Mouse (Mus musculus) retina, adult 2 months (tissue): ENCODE results near the gene Kmo.

Experiments
- DNase-seq: peaks from one replicate; pipeline ENCODE4 v3.0.0-alpha.2; 2012; ENCODE audit warnings: low read depth, low spot score

Kmo gene

DNA sequence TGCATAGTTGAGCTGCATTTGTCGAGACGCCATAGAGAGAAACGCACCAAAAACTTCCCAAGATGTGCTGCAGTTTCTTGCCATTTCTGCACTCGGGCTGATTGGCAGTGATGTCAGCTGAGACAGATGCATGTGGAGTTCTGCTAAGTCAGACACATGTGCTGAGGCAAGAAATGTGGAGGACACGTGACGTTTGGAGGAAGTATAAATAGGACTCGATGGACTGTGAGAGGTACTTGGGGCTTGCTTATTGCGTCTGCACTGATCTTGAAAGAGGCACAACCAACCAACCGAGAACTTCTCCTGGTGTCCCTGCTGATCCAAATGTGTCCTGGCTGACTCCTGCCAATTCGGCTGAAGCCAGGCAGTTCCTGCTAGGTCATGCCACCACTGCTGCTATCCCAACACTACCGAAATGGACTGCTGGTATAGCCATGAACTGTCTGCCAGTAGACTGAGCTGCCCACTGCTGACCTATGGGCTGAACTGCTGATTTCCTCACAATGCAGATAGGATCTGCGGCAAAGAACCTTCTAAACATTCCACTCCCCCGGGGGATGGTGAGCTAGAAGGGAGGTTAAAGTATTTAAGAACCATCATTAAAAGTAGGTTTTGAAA is at the start of gene Kmo:
Gene Kmo, plus strand, starts transcription at position 568 of the 618 bp plus-strand sequence.
- DNase-seq = no peak

DNA sequence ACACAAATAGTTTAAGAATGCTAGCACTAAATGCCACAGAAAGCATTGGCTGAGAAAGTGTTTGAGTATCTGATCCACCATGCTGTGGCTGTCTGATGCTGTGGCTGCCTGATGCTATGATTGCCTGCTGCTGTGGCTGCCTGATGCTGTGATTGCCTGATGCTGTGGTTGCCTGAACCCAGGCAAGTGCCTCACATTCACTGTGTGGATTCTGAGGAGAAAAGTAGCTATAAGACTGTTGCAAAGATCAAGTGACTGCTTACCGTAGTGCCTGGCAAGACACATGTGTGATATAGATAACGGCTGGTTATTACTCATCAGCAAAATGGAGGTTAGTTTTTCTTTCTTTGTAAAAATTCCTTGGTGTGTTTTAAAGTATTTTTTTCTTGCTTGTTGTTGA is 46.1 kb upstream of the Kmo start:
- DNase-seq = no peak

GRCm38 (mm10) chr1:175578425-175579096 is 41.6 kb upstream of the Kmo start:
- DNase-seq = no peak

GRCm38 (mm10) chr1:175579598-175580235 is 40.5 kb upstream of the Kmo start:
- no peak for DNase-seq

DNA sequence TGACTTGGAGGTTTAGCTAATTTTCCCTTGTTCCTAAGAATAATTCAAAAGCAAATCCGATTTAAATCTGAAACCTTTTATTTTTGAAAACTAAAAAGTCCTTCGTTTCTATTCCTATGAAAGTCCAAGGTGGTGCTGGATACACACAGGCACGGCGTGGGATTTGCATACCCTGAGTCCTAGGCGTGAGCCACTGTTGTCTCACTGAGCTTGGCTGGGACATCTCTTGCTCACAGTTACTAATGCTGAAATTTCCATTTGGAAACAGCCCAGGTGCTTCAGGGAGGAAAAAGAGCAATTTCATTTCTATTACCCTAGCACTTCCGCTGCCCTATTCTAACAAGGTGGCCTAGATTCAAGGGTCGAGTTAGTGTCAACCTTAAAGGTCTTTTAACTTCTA is 39.8 kb upstream of the Kmo start:
- no peak for DNase-seq

DNA sequence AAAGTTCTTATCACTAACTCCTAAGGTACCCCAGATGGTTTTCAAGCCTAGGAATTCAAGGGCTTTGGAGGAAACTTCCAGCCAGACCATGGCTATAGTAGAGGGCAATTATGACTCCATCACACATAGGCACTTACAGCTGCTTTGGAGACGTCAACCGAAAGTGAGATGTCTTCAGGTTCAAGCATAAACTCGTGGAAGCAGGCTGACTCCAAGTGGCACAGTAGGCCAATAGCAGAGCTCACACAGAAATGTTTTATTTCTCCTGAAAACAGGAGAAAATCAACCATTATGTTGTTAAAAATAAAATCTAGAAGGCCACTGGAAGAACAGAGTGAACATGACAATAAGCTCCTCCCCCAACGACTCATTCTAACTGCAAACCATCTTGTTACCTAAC is 37.4 kb upstream of the Kmo start:
- no peak for DNase-seq

GRCm38 (mm10) chr1:175585267-175585666 is 34.9 kb upstream of the Kmo start:
- no peak for DNase-seq

GRCm38 (mm10) chr1:175586656-175587055 is 33.5 kb upstream of the Kmo start:
- DNase-seq = no peak

- no peak for DNase-seq
Measured at GRCm38 (mm10) chr1:175592832-175593231, 27.3 kb upstream of the Kmo start.

DNA sequence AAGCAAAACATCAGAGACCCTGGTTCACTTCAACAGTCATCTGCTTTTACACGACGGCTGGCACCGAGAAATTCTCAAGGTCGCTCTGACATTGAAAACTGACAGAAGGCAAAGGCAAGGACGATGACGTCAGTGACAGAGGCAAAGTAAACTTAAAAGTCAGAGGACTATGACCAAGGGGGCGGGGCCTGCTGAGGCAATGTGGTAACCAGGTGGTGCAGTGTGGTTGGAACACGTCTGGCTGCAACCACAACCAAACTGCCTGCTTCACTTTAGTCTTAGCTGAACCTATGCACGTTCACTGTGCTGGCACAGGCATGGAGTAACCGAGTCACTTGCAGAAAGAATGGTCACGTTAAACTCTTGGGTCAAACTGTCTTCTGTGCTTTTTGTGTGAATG is 17.9 kb upstream of the Kmo start:
- DNase-seq = no peak

- DNase-seq = no peak
Measured at GRCm38 (mm10) chr1:175603390-175603789, 16.8 kb upstream of the Kmo start.

DNA sequence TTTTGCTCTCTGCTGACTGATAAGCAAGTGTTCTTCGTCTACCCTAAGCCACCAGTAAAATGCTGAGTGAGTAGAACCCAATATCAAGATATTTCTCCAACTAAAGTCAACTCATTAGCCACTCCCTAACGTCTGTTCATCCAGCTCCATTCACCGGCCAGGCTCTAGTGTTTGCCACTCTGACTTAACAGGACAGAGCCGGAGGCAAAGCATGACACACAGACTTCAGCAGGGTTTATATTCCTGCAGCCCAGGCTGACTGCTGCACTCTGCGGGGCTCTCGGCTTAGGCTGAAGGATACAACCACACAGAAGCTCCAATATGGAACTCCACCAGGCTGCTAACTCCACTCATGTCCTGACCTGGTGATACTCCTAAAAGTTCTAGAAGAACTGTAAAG is 12.9 kb upstream of the Kmo start:
- DNase-seq = no peak

DNA sequence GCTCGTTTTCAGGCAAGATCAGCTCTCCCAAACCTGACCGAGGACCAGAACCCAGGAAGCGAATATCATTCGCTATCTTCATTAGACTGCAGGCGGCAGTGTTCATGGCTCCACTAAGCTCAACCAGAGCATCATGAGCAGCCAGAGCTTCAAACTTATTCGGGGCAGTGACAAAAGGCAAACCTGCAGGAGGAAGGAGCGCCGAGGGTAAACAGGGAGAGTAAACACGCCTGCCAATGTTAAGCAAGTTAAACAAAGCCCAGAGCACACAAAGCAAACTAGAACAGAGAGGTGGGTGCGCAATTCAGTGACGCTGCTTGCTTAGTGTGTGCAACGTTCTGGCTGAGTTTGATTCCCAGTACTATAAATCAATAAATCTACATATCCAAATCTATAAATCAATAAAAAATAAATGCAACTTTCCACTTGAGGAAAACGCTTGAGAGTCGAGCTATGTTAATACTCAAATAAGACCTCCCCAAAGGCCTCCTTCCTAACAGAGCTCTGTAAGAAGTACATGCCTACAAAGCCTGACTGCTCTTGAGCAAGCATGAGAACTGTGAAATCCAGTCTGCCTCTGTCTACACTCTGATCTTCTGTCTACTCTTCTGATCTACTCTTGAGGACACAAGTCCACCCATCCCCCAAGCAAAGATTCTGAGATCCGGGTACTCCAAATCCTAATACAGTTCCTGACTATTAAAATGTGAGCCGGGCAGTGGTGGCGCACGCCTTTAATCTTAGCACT is 12.2 kb upstream of the Kmo start:
- DNase-seq = no peak

DNA sequence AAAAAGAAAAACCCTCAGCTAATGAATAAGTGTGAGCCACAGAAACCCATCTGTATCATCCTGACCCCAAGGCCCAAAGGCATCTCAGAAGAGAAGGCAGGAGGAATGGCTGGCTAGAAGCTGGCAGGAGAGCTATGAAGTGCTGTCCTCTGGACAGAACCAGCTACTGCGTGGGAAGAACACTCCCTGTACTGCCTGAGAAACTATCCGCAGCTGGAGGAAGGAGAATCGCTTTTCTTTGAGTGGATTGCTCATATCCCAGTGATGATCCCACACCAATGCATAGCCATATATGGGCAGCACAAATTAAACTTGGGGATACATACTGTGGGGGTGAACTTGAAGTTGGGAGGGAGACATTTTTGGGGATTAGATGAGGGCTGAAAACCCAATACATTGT is 11.5 kb upstream of the Kmo start:
- no peak for DNase-seq

DNA sequence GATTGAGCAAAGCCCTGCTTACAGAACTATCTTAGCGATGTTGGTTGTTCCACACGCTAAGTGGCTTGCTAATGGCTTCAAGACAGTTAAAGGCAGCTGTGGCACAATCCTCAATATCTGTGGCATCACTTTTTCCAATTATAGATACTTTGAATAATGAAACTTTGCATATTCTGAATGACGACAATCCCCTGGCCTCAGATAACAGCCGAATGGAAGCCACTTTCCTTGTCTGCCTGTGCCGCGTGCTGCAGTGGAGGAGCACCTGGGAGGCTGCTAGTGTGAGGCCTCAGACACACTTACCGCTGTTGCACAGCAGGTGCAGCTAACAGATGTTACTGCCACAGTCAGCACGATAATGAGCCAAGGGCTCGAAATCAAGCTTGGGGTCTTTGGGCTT is 5.2 kb upstream of the Kmo start:
- no peak for DNase-seq

DNA sequence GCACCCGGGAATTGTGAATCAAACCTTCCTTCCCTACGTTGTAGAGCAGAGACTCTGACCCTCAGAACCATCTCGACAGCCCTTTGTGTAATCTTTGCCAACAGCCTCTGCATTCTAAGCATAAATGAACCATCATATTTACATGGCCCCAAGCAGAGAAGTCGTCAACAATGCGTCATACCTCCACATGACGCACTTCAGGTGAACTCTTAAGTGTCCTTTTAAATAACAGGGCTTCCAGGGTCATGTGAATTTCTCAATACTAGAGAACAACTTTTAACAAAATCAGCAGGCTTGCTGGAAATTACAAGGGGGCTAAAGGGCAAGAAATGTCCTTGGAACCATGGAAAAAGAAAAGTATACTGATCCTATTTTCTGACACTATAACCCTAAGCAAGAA is 3.5 kb downstream of the Kmo start:
- DNase-seq = no peak

GRCm38 (mm10) chr1:175625257-175625879 is 5.2 kb downstream of the Kmo start, which contains the start of gene Fh1:
TSS of gene Fh1 (minus strand) at chr1:175625635.
- peak; percentile 91 for DNase-seq

DNA sequence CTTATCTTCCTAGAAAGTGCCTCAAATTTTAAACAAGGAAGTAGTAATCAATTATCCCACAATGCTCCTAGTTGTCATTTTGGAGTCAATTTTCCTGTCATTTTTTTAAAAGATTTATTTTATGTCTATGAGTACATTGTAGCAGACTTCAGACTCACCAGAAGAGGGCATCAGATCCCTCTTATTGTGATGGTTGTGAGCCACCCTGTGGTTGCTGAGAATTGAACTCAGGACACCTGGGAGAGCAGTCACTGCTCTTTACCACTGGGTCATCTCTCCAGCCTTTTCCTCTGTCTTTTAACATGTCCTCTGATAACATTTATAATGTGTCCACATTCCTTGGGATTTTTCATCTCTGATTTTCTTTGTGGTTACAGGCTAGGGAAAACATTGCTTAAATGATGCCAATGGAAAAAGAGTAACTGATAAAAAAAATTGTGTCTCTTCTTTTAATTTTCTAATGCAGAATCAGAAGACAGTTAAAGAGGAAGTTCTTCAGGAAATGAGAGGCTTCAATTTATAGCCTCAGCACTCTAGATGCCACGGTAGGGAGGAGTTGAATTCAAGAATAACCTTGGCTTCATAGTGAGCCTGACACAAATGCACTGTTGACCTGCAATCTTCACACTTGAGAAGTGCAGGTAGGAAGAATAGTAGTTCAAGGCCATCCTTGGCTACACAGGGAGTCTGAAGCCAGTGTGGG is 6.0 kb downstream of the Kmo start:
- peak; percentile 37 for DNase-seq

- DNase-seq = no peak
Measured at GRCm38 (mm10) chr1:175629248-175629647, 9.1 kb downstream of the Kmo start.

- no peak for DNase-seq
Measured at GRCm38 (mm10) chr1:175630345-175630744, 10.2 kb downstream of the Kmo start.

DNA sequence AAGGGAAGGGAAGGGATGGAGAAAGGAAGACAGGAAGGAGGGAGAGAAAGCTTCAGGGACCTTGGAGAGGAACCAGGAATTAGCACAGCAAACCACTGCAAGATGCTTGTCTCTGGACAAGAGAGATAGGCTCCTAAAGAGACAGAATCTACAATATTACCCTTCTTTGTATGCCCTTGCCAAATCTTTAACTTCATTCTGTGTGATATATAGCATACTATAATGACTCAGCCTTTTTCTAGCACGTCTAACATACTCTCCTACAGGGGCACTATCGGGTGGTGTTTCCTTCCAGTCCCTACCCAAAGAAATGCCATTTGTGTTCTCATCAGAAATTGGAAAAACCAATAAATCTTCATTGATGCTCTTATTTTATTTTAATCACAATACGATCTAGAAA is 10.9 kb downstream of the Kmo start:
- no peak for DNase-seq
